Mouse (Mus musculus) megakaryocyte progenitor cell, adult 5-6 weeks (primary cell): ENCODE results near the gene Obscn. TPM values are rescaled to one million over a fixed set of nuclear protein-coding genes. Genes with fewer than 3 reads are reported as not detected.
"Not testable (repeated sequence)": the region's sequence is repeated elsewhere in the genome, so short reads cannot be mapped to it uniquely, and the experiment has no call there.

Experiments used
- ATAC-seq: replicated peaks from 2 replicates; pipeline ENCODE4 v1.8.0; 2016; ENCODE audit warnings: mild to moderate bottlenecking, moderate TSS enrichment, inconsistent platforms; ENCODE audit not compliant: poor library complexity
- total RNA-seq, 2 experiments: library from RNA; stranded (forward) in 1 of 2; stranded (reverse) in 1 of 2; fragments of 157-497, 149-512 nt in 1 of 2; fragments of 200-1000 nt in 1 of 2; gene quantifications; 2 replicates each; pipeline versions ENCODE4 v1.2.3 to v1.2.4; 2015 to 2017

Gene Obscn
- total RNA-seq, 2 experiments from 2014 or later, result 0.07 TPM; not detected in 1

GRCm38 (mm10) chr11:58965001-58965760, 171.0 kb downstream of the Obscn start:
- ATAC-seq, result peak; percentile 18; the same call in 1 of the 2 replicates

GRCm38 (mm10) chr11:58964216-58964615, 172.0 kb downstream of the Obscn start:
- no peak for ATAC-seq

- peak; percentile 33 for ATAC-seq
These were observed 172.7 kb downstream of the Obscn start for GRCm38 (mm10) chr11:58963543-58963942.

GRCm38 (mm10) chr11:58961364-58962177, 174.6 kb downstream of the Obscn start:
- no peak for ATAC-seq

- ATAC-seq, result peak; percentile 72
These were observed 176.2 kb downstream of the Obscn start for GRCm38 (mm10) chr11:58959921-58960465.

- peak; percentile 13 for ATAC-seq
These were observed 176.9 kb downstream of the Obscn start for GRCm38 (mm10) chr11:58959186-58959825.

- no peak for ATAC-seq
These were observed 177.7 kb downstream of the Obscn start for GRCm38 (mm10) chr11:58958536-58958935.

- no peak for ATAC-seq
These were observed 178.8 kb downstream of the Obscn start for GRCm38 (mm10) chr11:58957226-58957914.

GRCm38 (mm10) chr11:58955868-58956257, 180.3 kb downstream of the Obscn start:
- no peak for ATAC-seq

GRCm38 (mm10) chr11:58955143-58955867, 180.9 kb downstream of the Obscn start:
- ATAC-seq, result peak; percentile 11

- ATAC-seq, result peak; percentile 70
These were observed 181.6 kb downstream of the Obscn start, which contains the start of the genes Hist3h2a and Trim17 for GRCm38 (mm10) chr11:58954420-58955142. Hist3h2a (plus strand) TSS chr11:58954685. Trim17 (plus strand) TSS chr11:58954685.

GRCm38 (mm10) chr11:58954170-58954419, 182.1 kb downstream of the Obscn start:
- ATAC-seq, result not testable (repeated sequence)

- ATAC-seq, result peak; percentile 24; the same call in 1 of the 2 replicates
These were observed 182.6 kb downstream of the Obscn start for GRCm38 (mm10) chr11:58953351-58954169.

- ATAC-seq, result no peak
These were observed 185.0 kb downstream of the Obscn start for GRCm38 (mm10) chr11:58951210-58951609.

GRCm38 (mm10) chr11:58949480-58950431, 186.4 kb downstream of the Obscn start:
- no peak for ATAC-seq

GRCm38 (mm10) chr11:58948542-58949479, 187.4 kb downstream of the Obscn start, which contains the start of gene Hist3h2ba:
Hist3h2ba (plus strand) TSS chr11:58948920.
- ATAC-seq, result peak; percentile 78
